Mouse (Mus musculus): ENCODE measurements at regions not wholly inside any gene's neighbourhood (a gene's known extent, or its start where the extent isn't known, plus 50 kb on each side); places are given as distances from the start of the nearest gene placed in this dataset.
"Not testable (repeated sequence)": the region's sequence is repeated elsewhere in the genome, so short reads cannot be mapped to it uniquely, and the experiment has no call there.

DNA sequence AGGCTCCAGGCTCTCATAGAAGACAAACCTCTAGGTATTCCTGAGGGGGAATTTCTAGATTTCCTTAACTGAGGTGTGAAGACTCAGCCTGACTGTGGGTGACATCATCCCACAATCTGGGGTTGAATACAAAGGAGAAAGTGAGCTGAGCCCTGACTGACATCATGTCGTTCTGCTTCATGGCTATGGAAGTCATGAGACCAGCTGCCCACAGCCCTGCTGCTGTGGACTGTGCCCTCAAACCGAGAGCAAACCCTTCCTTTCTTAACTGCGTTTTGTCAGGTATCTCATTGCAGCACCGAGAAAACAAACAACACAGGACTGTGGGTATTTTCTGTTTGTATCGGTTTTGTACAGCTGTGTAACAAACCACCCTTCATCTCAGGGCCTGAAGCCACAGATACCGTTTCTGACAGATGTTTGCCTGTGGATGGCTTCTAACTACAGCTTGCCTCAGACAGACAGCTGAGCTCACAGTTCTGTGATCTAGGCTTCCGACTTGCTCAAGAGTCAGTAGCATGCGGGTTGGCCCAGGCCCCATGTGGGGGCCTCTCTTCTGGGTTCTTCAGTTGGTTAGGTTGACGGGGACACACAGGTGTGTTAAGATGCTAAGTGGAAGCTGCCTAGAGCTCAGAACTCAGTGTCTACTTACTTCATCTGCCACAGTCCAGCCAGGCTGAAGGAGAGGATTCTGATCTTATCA lies 150.9 kb downstream of the Tpra1 start:
- DNase-seq (ENCODE audit: low spot score in 2 of 2), result no peak

DNA sequence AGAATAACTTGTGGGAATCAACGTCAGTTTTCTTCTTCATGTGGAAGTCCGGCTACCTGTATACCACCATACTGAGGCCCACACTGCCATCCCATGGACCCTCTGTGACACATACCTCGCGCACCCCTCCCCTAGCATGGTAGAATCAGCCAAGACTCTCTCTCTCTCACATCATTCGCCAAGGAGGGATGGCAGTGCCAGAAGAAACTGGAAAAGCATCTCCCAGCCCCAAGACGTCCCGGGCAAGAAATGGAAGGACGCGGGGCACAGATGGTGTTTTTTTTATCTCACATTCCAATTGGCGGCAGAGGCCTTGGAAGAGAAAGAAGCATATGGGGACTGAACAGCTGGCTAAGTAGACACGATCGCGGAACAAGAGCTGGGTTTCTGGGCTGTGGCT lies 152.0 kb downstream of the Tpra1 start:
- peak in 1 of 2 experiments; percentile 14 for DNase-seq (ENCODE audit: low spot score in 2 of 2)

DNA sequence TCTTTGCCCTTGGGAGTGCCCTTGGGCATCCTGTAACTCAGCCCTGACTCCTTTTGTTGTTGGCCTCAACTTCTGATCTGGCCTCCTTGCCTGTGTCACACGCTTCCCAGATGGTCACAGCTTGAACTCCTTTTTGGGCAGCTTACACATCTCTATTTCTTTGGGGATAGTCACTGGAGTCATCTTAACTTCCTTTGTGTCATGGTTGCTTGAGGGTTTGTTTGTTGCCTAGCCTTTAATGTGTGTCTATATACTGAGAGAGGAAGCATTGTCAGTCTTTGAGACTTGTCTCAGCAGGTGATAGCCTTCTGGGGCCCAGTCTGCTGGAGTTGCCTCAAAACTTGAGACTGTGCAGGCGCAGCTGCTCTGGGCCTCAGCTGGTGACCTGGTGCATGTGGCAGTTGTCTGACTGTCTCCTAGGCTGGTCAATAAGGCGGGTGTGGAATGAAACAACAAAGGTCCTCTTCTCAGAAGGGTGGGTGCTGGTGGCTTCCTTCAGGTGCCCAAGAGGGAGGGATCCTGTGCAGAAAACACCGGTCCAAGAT lies 157.5 kb downstream of the Tpra1 start:
- no peak for DNase-seq (ENCODE audit: low spot score in 2 of 2)

DNA sequence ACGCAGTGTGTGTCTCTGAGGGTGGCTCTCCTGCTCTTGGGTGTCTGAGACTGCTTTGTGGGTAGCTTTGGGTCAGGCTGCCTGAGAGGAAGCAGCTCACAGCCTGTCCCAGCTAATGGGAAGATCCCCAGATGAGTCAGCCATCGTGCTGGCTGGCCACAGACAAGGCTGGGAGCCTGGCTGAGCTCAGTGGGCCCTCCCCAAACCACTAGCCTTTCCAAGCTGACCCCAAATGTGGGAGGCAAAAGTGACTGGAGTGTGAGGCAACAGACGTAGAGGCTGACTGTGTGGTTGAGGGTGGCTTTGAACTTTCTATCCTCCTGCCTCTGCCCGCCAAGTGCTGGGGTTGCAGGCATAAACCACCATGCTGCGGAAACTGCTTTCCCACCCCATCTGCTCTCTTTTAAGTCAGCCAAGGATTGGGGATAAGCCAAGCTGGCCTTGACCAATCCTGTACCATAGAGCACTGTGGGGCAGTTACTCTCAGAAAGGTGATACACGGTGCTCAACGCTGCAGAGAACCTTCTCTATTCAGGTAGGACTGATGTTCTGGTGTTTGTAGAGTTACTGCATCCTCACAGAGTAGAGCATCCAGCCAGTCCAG lies 163.0 kb downstream of the Tpra1 start:
- no peak for DNase-seq (ENCODE audit: low spot score in 2 of 2)

DNA sequence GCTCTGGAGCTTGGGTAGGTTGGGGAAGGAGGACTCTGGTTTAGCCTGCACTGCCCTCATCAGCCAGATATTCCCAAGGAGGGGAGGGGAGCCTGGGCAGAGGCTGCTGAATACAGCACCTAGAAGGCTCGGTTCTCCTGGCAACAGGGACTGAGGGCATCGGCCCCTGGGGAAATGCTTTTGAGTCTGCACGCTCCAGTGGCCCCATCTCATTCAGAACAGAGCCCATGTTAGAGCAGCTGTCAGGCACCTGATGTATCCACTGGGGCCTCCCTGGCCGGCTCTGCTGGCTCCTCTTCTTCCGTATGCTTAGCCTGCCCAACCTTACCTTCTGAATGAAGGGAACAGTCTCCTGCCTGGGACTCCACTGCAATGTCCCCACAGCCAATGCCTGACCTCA lies 164.5 kb downstream of the Tpra1 start:
- no peak for DNase-seq (ENCODE audit: low spot score in 2 of 2)

DNA sequence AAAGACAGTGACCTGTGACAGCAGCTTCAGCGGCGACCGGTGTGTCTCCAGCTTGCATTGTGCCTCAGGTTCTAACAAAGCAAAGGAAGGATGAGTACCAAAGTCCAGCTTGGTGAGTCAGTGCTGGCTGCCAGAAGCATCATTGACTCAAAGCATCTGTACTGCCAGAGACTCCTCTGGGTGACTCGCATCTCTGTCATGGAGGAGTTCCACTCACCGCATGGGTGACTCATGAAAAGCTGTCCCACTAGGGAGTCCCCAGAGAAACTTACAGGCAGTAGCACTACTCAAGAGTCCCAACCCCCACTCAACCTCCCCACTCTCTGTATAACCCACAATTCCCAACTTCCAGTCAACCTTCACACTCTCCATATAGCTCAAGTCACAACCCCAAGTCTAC lies 166.2 kb downstream of the Tpra1 start:
- peak in 1 of 2 experiments; percentile 48 for DNase-seq (ENCODE audit: low spot score in 2 of 2)

DNA sequence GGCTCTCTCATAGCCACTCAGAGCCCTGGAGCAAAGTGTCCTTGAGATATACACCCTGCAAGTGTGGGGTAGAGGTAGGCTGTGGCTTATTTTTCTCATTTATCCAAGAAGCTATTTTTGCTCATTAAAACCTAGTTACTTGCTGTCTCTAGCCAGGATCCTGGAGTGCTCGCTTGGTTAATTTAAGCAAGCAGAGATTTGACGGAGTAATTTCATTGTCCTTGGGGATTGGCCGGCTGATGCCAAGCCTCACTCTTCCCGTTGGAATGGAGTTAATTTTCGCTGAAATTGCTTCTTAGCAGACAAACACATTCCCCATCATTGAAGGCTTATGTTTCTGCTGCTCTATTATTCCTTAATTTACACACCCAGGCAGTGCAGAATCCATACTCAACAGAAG lies 167.1 kb downstream of the Tpra1 start:
- DNase-seq (ENCODE audit: low spot score in 2 of 2), result no peak

DNA sequence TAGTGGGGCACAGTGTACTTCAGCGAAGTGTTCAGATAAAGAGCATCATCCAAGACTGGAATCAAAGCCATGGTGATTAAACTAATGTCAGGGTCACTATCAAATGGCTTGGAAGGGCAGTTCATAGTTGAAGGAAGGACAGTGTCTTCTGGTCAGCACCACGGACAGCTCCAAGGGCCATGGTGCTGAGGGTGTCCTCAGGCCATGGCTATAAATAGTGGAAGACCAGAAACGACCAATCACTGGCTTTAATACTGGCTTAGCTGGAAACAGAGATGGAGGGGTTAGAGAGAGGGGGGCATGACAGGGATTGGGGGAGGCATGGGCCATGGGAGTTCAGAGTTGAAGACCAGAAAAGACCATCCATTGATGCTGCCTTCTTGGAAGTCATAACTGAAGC lies 168.0 kb downstream of the Tpra1 start:
- DNase-seq (ENCODE audit: low spot score in 2 of 2), result no peak

DNA sequence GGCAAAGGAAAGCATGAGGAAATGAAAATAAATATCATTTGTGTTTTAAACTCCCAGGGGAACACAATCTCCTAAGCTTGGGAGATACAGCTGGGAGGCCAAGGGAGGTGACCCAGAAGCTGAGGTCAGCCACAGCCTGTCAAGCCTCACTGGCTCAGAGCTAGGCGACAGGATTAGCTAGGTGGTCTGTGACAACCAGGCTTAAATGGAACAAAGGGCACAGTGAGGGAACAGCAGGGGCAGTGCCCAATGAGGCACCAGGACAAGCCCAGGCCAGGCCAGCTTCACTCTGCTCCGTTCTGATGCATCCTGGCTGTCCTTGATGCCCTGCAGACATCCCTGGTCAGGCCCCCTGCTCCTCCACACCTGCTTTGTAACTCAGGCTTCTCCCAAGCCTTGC lies 169.7 kb downstream of the Tpra1 start:
- no peak for DNase-seq (ENCODE audit: low spot score in 2 of 2)

DNA sequence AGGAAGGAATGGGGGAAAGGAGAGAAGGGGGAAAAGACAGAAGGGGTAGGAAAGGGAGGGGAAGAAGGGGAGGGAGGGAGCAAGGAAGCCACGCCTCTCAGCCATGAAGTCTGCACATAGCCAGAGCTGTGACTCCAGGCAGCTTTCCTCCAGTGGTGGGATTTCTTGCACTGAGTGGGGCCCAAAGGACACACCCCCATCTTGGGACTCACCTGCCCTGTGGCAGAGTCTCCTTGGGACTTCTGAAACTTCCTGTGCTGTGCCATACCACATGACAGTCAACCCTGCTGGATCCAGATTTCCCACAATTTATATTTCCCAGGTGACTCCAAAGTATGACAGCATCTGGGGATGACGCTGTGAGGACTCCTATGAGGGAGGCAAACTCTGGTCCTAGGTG lies 170.5 kb downstream of the Tpra1 start:
- DNase-seq (ENCODE audit: low spot score in 2 of 2), result no peak

DNA sequence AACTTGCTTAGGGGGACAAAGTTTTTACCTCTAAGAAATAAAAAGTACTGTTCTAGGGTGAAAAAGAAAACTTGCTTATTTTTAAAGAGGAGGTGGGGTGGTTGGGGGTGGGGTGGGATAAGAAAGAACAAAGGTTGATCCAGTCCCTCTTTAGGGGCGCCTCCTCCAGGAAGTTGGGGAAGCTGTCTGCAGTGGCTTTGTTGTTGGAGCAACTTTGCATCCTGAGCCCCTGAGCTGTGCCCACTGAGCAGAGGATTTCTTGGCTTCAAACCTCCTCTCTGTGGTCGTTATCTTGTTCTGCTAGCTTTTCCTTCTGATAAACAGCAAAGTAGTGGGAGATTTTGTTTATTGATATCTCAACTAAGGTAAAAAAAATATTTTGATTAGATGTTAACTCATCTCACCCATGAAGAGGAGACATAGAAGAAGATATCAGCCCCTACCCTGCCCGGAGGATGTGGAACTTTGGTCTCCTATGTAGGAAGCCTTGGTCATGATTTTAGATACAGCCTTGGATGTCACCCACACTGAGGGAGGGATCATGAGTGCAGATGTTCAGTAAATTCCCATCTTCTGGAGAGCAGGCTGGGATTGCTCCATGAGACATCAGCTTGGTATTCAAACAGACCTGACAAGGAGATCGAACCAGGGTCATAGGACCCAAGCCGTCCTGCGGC lies 179.7 kb downstream of the Tpra1 start:
- DNase-seq (ENCODE audit: low spot score in 2 of 2), result no peak

DNA sequence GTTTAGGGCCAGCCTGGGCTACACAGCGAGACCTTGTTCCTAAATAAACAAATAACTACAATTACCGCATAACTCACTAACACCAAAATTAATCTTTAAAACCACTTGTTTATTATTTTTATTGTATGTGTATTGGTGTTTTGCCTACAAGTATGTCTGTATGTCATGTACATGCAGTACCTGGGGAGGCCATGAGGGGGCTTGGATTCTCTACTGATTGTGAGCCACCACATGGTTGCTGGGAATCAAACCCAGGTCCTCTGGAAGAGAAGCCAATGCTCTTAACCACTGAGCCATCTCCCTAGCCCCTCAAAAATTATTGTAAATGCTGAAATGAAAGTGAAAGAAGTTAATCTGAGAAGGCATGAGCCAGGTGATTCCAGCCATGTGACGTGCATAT lies 182.4 kb downstream of the Tpra1 start:
- no peak for DNase-seq (ENCODE audit: low spot score in 2 of 2)

DNA sequence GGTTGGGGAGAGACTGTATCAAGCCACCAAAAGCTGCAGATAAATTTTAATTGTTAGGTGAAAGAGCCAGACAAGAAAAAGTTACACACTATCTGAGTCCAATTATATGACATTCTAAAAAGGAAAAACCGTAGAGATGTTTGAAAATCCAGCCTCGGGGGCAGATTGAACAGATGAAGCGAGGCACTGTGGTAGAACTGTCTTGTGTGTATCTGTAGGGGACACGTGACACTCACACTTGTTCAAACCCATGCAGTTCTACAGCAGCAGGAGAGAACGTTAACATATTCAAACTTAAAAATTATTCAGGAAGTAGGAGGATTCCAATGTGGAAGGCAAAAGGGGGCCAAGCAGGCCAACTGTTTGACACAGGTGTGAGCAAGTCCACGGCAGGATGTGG lies 183.1 kb downstream of the Tpra1 start:
- DNase-seq (ENCODE audit: low spot score in 2 of 2), result peak in 1 of 2 experiments; percentile 50

DNA sequence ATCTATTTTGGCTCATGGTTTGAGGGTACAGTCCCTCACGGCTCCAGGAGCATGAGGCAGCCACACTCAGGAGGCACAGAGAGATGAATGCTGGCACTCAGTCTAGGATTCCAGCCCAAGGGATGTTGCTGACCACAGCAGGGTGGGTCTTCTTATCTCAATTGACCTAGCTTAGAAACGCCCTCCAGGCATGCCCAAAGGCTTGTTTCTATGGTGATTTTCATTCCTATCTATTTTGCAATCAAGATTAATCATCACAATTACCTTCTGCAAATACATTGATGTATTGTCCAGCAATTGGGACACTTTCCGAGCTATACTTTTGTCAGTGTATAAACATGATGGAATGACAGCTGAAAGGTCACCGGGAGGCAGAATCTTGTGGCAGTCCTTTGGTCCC lies 185.6 kb downstream of the Tpra1 start:
- no peak for DNase-seq (ENCODE audit: low spot score in 2 of 2)

DNA sequence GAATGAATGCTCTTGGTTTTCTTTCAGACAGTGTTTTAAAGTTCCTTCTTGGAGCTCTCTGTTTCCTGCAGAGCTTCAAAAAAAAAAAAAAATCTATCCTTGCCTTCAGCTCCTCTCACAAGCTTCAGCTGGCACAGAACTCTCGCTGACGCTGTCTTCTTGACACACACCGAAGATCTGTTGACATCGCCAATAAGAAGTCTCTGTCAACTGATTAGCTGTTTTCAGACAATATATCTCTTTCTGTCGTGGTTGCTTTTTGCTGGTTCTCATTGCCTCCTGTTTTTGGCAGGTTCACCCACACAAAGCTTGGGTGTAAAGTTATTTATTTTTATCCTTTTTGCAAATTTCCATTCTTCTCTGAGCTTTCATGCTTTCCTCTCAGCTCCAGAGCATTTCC lies 188.0 kb downstream of the Tpra1 start:
- peak; percentile 28 to 65 for DNase-seq (ENCODE audit: low spot score in 2 of 2)

DNA sequence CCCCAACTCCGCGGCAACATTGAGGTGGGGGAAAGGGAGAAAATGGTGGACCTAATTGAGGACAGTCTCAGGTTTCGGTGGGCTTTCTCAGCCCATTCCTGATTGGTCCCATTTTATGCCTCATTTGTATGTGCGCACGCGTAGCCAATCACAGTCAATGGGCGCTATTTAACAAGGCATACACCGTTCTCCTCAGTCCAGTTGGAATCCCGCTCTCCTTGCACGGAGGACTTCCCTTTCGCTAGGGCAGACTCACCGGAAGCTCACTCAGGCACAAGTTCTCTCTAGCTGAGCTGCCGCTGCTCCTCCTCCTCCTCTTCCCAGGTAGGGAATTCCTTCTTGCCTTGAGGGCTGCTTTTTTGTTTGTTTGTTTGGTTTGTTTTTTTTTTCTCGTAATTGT lies 193.9 kb downstream of the Tpra1 start:
- DNase-seq (ENCODE audit: low spot score in 2 of 2), result no peak

DNA sequence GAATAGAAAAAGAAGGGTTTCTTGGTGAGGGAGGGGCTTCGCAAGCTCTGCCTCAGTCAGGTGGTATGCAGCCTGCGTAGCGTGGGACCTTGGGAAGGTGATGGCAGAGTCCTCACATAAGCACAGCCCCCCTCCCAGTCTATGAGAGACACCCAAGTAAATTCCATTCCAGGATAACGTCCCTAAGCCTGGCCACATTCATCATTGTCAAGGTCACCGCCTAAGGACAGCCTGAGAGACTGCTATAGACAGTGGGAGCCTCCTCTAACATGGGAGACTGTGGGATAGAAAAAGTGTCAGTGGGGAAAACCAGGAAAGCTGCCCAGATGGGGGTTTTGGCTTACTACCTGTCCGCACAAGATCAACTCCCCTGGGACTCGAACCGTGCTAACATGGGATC lies 195.5 kb downstream of the Tpra1 start:
- no peak for DNase-seq (ENCODE audit: low spot score in 2 of 2)

DNA sequence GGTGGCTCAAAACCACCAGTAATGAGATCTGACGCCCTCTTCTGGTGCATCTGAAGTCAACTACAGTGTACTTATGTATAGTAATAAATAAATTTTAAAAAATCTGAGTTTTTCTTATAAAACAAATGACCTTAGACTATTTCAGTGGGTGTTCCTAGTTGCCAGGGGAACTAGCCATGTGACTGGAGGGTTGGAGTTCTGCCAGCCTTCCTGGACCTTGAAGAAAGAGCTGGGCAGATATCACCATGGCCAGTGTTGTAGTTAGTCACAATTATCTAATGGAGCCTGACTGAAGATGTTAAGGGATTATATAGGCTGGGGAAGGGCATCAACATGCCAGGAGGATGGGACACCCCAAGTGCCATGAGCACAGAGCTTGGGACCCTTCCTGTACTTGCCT lies 217.2 kb downstream of the Tpra1 start:
- DNase-seq (ENCODE audit: low spot score in 2 of 2), result no peak

DNA sequence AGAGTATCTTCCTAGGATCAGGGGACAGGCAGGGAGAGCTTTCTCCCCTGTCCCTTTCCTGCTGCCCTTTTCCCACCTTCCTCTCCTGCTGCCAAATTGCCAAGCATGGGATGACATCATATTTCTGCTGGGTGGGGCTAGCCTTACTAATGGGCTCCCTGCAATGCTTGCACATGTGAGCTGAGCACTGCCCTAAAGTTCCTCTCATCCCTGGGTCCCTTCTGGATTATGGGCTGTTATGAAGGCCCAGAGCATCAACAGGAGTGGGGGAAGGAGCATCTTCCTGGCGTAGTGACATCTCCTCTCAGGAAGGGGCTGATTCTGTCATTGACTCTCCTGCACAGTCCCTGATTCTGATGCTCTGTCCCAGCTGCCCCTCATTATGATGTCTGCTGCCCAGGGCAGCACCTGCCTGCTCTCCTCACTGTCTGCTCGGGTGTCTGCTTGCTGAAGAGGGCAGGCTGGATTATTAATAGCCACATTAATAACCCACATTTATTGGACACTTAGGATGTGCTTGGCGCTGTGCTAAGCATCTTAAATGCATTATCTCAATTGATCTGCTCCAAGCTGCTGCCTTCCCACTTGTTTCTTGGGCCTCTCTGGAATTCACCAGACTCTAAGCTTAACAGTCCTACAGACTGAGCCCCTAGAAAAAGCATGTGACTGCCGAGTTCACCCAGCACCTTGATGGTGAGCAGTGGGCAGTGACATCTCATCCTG lies 219.1 kb downstream of the Tpra1 start:
- no peak for DNase-seq (ENCODE audit: low spot score in 2 of 2)

DNA sequence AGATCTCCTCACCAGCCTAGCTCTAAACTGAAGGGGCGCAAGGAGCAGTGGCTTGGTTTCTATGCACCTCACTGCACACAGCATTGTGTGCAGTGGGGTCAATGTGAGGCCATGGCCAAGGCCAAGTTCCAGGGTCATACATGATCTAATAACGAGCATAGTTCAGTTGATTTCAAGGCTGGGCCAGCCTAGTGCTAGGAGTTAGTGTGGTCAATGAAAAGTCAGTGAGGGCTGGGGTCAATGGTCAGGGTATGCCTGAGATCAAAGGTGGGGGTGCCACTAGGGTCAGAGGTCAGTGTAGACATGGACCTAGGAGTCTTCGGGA lies 219.7 kb downstream of the Tpra1 start:
- no peak for DNase-seq (ENCODE audit: low spot score in 2 of 2)

DNA sequence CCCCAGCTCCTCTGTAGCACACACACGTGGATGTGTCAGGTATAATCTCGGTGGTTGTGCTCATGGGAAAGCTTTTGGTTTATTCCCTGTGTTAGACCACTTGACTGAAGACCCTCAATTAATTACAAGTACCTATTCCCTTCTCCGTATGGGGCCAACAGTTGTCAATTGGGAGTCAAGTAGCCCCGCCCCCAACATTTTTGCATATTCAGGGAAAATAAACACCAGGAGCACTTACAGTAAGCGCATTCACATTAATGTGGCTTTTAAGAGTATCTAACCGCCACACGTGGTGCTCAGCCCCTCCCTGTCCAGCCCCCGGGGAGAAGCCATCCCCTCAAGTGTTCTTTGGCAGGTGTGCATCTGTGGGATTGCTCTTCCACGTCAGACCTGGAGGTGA lies 223.9 kb downstream of the Tpra1 start:
- DNase-seq (ENCODE audit: low spot score in 2 of 2), result no peak

DNA sequence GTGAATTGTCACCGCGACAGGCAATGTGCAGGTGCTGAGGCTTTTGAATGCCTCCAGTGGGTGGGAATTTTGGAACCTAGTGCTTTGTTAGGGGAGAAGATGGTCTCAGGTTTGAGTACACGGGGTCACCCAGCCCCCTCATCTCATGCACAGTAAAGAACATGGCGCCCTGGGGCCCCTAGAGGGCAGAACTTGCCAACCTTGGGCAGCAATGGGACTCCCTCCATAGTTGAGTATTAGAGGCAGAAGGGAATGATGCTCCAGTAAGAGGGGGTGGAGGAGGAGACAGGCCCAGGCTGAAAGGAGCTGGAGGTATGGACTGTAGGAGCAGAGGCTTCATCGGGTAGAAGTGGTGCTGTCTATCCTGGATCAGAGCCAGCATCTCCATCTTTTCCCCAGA lies 226.1 kb downstream of the Tpra1 start:
- not testable (repeated sequence) for DNase-seq (ENCODE audit: low spot score in 2 of 2)

DNA sequence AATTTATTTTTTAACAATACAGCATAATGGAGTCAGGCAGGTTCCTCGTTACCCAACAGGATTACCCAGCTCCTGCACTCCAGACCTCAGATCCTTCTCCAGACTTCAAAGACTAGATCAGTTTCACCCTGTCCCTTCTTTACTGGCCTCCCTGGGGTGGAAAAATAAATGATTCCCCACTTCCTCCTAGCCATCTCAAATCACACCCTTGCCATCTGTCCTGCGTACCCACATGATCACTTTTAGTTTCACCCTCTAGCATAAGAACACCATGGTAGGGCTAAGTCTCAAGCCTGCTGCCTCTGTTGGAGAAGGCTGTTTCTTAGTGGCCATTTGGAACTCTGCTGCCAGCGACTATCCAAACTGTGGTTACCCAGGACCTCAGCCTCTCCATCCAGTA lies 222.0 kb downstream of the Plxna1 start:
- DNase-seq (ENCODE audit: low spot score in 2 of 2), result no peak
